ENCODE assay signal across 8 mouse cellular contexts in genomic region chr9:29650679-29651078, GRCm38 (mm10).
DNase-seq lines count a peak whose midpoint lies in the region; ATAC-seq and TF ChIP-seq lines count a peak whose summit lies in the region.

No protein-coding gene starts in this region.

- H3K4me2 ChIP-seq in kidney, embryonic 15.5 days: no peak overlapping the region
- H3K4me2 ChIP-seq in midbrain, postnatal 0 days (ENCODE audit: low read depth, low read length, poor library complexity, severe bottlenecking): no peak overlapping the region

- no peak overlapping the region for H3K4me3 ChIP-seq in kidney, embryonic 15.5 days (replicated peaks)
- no peak overlapping the region for H3K4me3 ChIP-seq in MEL (ENCODE audit: control insufficient read depth in 1 of 2, insufficient read depth in 1 of 2, low read depth in 2 of 2, low read length in 2 of 2)
- H3K4me3 ChIP-seq in midbrain, postnatal 0 days (ENCODE audit: low read depth, low read length): no peak overlapping the region

- no peak for TF ChIP-seq POLR2A in MEL (IDR thresholded peaks at IDR 0.05; ENCODE audit: control insufficient read depth in 1 of 2, insufficient read depth in 1 of 2, low read depth in 1 of 2, low read length in 2 of 2, poor library complexity in 1 of 2)

- no peaks in the 10 kb centered on the region for H3K27me3 ChIP-seq in kidney, embryonic 15.5 days
- no peaks in the 10 kb centered on the region for H3K27me3 ChIP-seq in MEL (ENCODE audit: control insufficient read depth in 1 of 2, insufficient read depth in 2 of 2, low read length in 2 of 2)
- no peaks in the 10 kb centered on the region for H3K27me3 ChIP-seq in midbrain, postnatal 0 days (ENCODE audit: insufficient read depth, low read length)

- 18% methylated on average over 4 of the region's 4 CpGs for WGBS in kidney, embryonic 15.5 days
- WGBS in midbrain, postnatal 0 days: 33% methylated on average over 4 of the region's 4 CpGs

- TF ChIP-seq EP300 in MEL (IDR thresholded peaks at IDR 0.05; ENCODE audit: low read depth in 1 of 2, low read length in 2 of 2): no peak

- no peak overlapping the region for H3K27ac ChIP-seq in kidney, embryonic 15.5 days
- no peak overlapping the region for H3K27ac ChIP-seq in MEL (ENCODE audit: control insufficient read depth, low read depth, low read length)
- H3K27ac ChIP-seq in midbrain, postnatal 0 days (ENCODE audit: low read depth, low read length): no peak overlapping the region

- H3K9ac ChIP-seq in kidney, embryonic 15.5 days: no peak overlapping the region
- H3K9ac ChIP-seq in MEL (ENCODE audit: control insufficient read depth, low read depth, low read length, poor library complexity, severe bottlenecking): no peak overlapping the region
- H3K9ac ChIP-seq in midbrain, postnatal 0 days (replicated peaks; ENCODE audit: low read length, poor library complexity, severe bottlenecking): no peak overlapping the region

- H3K4me1 ChIP-seq in kidney, embryonic 15.5 days: 0 out of 2 replicates have a peak, but pooled peaks cover 3% of the 10 kb centered on the region
- H3K4me1 ChIP-seq in MEL (ENCODE audit: control insufficient read depth in 1 of 2, insufficient read depth in 2 of 2, low read length in 2 of 2): no peaks in the 10 kb centered on the region
- peaks cover 4% of the 10 kb centered on the region; the same call in 1 of the 2 replicates for H3K4me1 ChIP-seq in midbrain, postnatal 0 days (ENCODE audit: insufficient read depth, low read length)

- TF ChIP-seq CTCF in MEL (IDR thresholded peaks at IDR 0.05 in 2 of 3, conservative IDR thresholded peaks at IDR 0.05 in 1 of 3; ENCODE audit: control insufficient read depth in 1 of 3, insufficient read depth in 1 of 3, low read depth in 2 of 3, low read length in 3 of 3, poor library complexity in 1 of 3, severe bottlenecking in 1 of 3): peak; percentile 38 to 45 (median 40)
- TF ChIP-seq CTCF in midbrain, postnatal 0 days (IDR thresholded peaks at IDR 0.05): peak; percentile 94

- peak; percentile 16 for TF ChIP-seq RAD21 in MEL (IDR thresholded peaks at IDR 0.05; ENCODE audit: low read depth, low read length)

- no peaks in the 10 kb centered on the region for H3K9me3 ChIP-seq in kidney, embryonic 15.5 days (replicated peaks)
- H3K9me3 ChIP-seq in MEL (replicated peaks; ENCODE audit: insufficient read depth, low read length): no peaks in the 10 kb centered on the region
- no peaks in the 10 kb centered on the region for H3K9me3 ChIP-seq in midbrain, postnatal 0 days (ENCODE audit: low read length)

- H3K79me2 ChIP-seq in MEL (ENCODE audit: control insufficient read depth, insufficient read depth, low read length, poor library complexity): no peaks in the 10 kb centered on the region

- no peaks in the 10 kb centered on the region for H3K36me3 ChIP-seq in kidney, embryonic 15.5 days
- no peaks in the 10 kb centered on the region for H3K36me3 ChIP-seq in MEL (ENCODE audit: control insufficient read depth in 1 of 2, insufficient read depth in 2 of 2, low read length in 2 of 2)
- no peaks in the 10 kb centered on the region for H3K36me3 ChIP-seq in midbrain, postnatal 0 days (ENCODE audit: insufficient read depth, low read length)

- peak; percentile 28 for DNase-seq in kidney, adult 9 months
- DNase-seq in MEL (ENCODE audit: low read depth, low spot score): peak; percentile 18
- peak; percentile 59 to 66 for DNase-seq in cerebellum, postnatal 25 days
- peak; percentile 24 for DNase-seq in heart, adult 8-10 months (ENCODE audit: low spot score)
- peak; percentile 46 to 54 for DNase-seq in layer of hippocampus, postnatal 14 days (ENCODE audit: low spot score in 2 of 2)
- peak; percentile 78 for DNase-seq in midbrain, postnatal 0 days (ENCODE audit: low spot score)
- no peak for DNase-seq in testis, postnatal 10 days (ENCODE audit: low spot score)

- ATAC-seq in kidney, embryonic 15.5 days (replicated peaks; ENCODE audit: low FRiP score): no peak
- no peak for ATAC-seq in midbrain, postnatal 0 days (ENCODE audit: low FRiP score)

TF ChIP-seq in MEL, 35 proteins besides CTCF, POLR2A, EP300 and RAD21:
- no peak for TF ChIP-seq ETS1 (IDR thresholded peaks at IDR 0.05; ENCODE audit: low read depth, low read length)
- no peak for TF ChIP-seq JUND (IDR thresholded peaks at IDR 0.05; ENCODE audit: low read depth, low read length)
- TF ChIP-seq MXI1 (IDR thresholded peaks at IDR 0.05; ENCODE audit: low read depth, low read length): no peak
- no peak for TF ChIP-seq GATA1 (IDR thresholded peaks at IDR 0.05; ENCODE audit: low read depth, low read length)
- no peak for TF ChIP-seq POLR2AphosphoS5 (IDR thresholded peaks at IDR 0.05; ENCODE audit: borderline replicate concordance, low read depth, low read length)
- TF ChIP-seq MYC (IDR thresholded peaks at IDR 0.05; ENCODE audit: low read depth, low read length): no peak
- no peak for TF ChIP-seq MAFK (IDR thresholded peaks at IDR 0.05; ENCODE audit: borderline replicate concordance, low read depth, low read length)
- TF ChIP-seq ZMIZ1 (IDR thresholded peaks at IDR 0.05; ENCODE audit: low read depth, low read length): no peak
- TF ChIP-seq BHLHE40 (IDR thresholded peaks at IDR 0.05; ENCODE audit: borderline replicate concordance, low read depth, low read length): no peak
- no peak for TF ChIP-seq GABPA (IDR thresholded peaks at IDR 0.05; ENCODE audit: low read depth, low read length)
- TF ChIP-seq ELF1 (IDR thresholded peaks at IDR 0.05; ENCODE audit: low read depth, low read length): no peak
- no peak for TF ChIP-seq NELFE (IDR thresholded peaks at IDR 0.05; ENCODE audit: low read depth, low read length)
